Mouse (Mus musculus) liver, postnatal 0 days (tissue): ENCODE measurements around the gene Gnb4.

Source experiments
- CTCF ChIP-seq: sonication (generic); IDR thresholded peaks from 2 replicates; pipeline ENCODE4 v1.5.1; 2016; ENCODE audit warnings: antibody characterized with exemption, low read depth
- EP300 ChIP-seq: IDR thresholded peaks from 2 replicates; pipeline ENCODE4 v1.6.1; 2016; ENCODE audit warnings: antibody characterized with exemption, low read depth, mild to moderate bottlenecking

DNA sequence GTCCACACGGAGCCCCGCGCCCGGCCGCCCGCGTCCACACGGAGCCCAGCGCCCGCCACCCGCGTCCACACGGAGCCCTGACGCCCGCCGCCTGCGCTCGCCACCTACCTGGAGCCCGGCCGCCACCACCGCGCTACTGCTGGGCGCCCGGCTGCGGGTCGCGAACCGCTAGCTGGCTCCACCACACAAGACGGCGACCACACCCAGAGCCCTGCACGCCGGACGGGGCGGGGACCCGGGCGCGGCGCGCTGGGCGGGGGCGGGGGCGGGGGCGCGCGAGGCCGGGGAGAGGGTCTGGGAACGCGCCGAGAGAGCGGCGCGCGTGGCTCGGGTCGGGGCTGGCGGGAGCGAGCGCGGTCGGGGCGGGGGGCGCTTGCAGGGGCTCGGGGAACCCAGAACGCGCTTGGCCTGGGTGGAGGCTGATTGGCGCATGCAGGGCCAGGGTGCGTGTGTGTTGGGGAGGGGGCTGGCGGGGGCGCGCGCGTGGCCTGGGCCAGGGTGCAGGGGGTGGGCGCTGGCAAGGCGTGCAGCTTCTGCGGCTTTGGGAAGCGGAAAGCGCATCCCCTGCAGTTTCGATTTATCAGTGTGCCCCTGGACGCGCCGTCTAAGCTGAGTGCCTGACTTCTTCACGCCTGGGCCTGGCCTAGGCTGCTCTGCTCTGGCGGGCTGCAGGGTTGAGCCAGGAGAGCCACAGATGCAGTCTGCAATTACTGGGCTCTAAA, at the start of gene Gnb4:
- TF ChIP-seq CTCF (no peak), EP300 (no peak)
